Mouse (Mus musculus) liver, postnatal 0 days (tissue): ENCODE measurements around the gene Crx. TPM values are rescaled to one million over a fixed set of nuclear protein-coding genes. Genes with fewer than 3 reads are reported as not detected.

Experiments
- ATAC-seq: fragments of 200-750 bp; cut with Nextera tagmentation; 2 replicates; pipeline ENCODE4 v1.8.0; 2017; ENCODE audit warnings: mild to moderate bottlenecking, moderate library complexity
- DNase-seq: peaks from one replicate; pipeline ENCODE4 v3.0.0-alpha.2; 2016
- H3K27ac ChIP-seq: fragments of 300-500 bp; sonication (generic); 2 replicates; pipeline ENCODE4 v1.5.1; 2014; ENCODE audit warnings: antibody characterized with exemption, moderate library complexity, mild to moderate bottlenecking, low read depth
- H3K27me3 ChIP-seq: fragments of 300-500 bp; sonication (generic); 2 replicates; pipeline ENCODE4 v1.6.1; 2014; ENCODE audit warnings: low read length, control low read depth, mixed read lengths; ENCODE audit not compliant: insufficient read depth
- H3K36me3 ChIP-seq: fragments of 300-500 bp; sonication (generic); replicated peaks from 2 replicates; pipeline ENCODE4 v1.6.1; 2014; ENCODE audit warnings: mild to moderate bottlenecking, control low read depth, low read length, moderate library complexity, mixed read lengths; ENCODE audit not compliant: insufficient read depth
- H3K4me1 ChIP-seq: fragments of 300-500 bp; sonication (generic); 2 replicates; pipeline ENCODE4 v1.6.1; 2014; ENCODE audit warnings: antibody characterized with exemption, mild to moderate bottlenecking, control low read depth; ENCODE audit not compliant: insufficient read depth
- H3K4me2 ChIP-seq: fragments of 300-500 bp; sonication (generic); 2 replicates; pipeline ENCODE4 v1.6.1; 2014; ENCODE audit warnings: low read depth, mild to moderate bottlenecking, low read length, moderate library complexity, mixed read lengths
- H3K4me3 ChIP-seq: fragments of 300-500 bp; sonication (generic); 2 replicates; pipeline ENCODE4 v1.5.1; 2014; ENCODE audit warnings: low read depth, low read length
- H3K9ac ChIP-seq: fragments of 300-500 bp; sonication (generic); replicated peaks from 2 replicates; pipeline ENCODE4 v1.6.1; 2014; ENCODE audit warnings: mild to moderate bottlenecking, moderate library complexity
- H3K9me3 ChIP-seq: fragments of 300-500 bp; sonication (generic); 2 replicates; pipeline ENCODE4 v1.6.1; 2016; ENCODE audit warnings: mild to moderate bottlenecking, control low read depth, low read length, mixed read lengths
- CTCF ChIP-seq: sonication (generic); IDR thresholded peaks from 2 replicates; pipeline ENCODE4 v1.5.1; 2016; ENCODE audit warnings: antibody characterized with exemption, low read depth
- EP300 ChIP-seq: IDR thresholded peaks from 2 replicates; pipeline ENCODE4 v1.6.1; 2016; ENCODE audit warnings: antibody characterized with exemption, low read depth, mild to moderate bottlenecking
- WGBS: fragments of 180-500 bp; shearing (Covaris S2); extraction: QIAGEN DNeasy Blood & Tissue Kit; methylation state at CpG from one replicate; pipeline ENCODE4 v1.1.7; 2014; ENCODE audit not compliant: insufficient replicate concordance; 5-methylcytosine and 5-hydroxymethylcytosine counted together
- polyA plus RNA-seq: library from polyadenylated mRNA; unstranded; fragments of >200 nt; fragmentation: Nextera tagmentation; extraction: Ambion mirVana; gene quantifications from 2 replicates; pipeline ENCODE4 v1.2.1, GENCODE M21; 2015

Gene Crx
- polyA plus RNA-seq, 1 experiment from 2014 or later = not detected

DNA sequence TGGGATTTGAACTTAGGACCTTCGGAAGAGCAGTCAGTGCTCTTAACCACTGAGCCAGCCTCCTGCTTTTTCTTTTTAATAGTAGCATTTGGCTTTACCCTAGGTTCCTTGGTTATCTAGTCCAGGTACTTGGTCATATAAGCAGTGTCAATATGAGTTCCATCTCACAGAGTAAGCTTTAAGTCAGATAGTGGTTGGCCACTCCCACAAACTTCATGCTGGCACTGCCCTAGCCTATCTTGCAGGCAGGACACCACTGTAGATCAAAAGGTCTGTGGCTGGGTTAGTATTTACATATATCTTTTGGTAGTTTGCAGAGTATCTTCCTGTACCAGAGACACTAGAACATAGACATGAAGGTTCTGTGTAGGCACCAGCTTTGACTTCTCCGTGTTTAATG lies 4.4 kb upstream of the Crx start:
- 78% methylated on average over 2 of the region's 2 CpGs for WGBS

DNA sequence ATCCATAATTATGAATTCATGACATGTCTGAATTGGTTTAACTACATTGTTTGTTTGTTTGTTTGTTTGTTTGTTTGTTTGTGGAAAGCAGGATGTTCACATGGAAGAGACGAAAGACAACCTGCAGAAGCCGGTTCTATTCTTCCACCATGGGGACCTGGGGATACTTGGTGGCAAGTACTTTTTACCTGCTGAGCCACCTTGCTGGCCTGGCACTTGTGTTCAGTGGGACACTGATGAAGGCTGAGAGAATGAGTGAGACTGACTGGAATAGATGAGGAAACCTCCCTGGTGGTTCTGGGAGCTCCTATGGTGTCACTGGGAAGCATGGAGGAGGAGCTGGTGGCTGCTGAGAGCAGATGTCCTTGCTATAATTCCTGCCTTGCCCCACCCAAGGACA lies 2.5 kb upstream of the Crx start, which contains the start of gene Crxos:
Gene Crxos, plus strand, starts transcription at position 301 of the 400 bp plus-strand sequence.
- H3K27me3 ChIP-seq = no peaks in the 10 kb centered on the region
- no peak within 1 kb of the TSS for H3K4me3 ChIP-seq
- H3K4me1 ChIP-seq = no peaks in the 10 kb centered on the region
- no peak within 1 kb of the TSS for H3K27ac ChIP-seq
- no peak within 1 kb of the TSS for H3K9ac ChIP-seq
- DNase-seq = no peak
- no peaks in the 10 kb centered on the region for H3K36me3 ChIP-seq
- H3K9me3 ChIP-seq = no peaks in the 10 kb centered on the region
- ATAC-seq = no peak
- WGBS = 78% methylated on average over 2 of the region's 2 CpGs
- TF ChIP-seq EP300 (no peak), CTCF (no peak)
- H3K4me2 ChIP-seq = no peak within 1 kb of the TSS

More for the DNA sequence above, 4.4 kb upstream of the Crx start:
- Histone ChIP-seq H3K4me1 (no peaks in the 10 kb centered on the region), H3K27ac (no peak overlapping the region), H3K4me2 (no peak overlapping the region), H3K9ac (no peak overlapping the region), H3K9me3 (no peaks in the 10 kb centered on the region), H3K36me3 (no peaks in the 10 kb centered on the region), H3K4me3 (no peak overlapping the region), H3K27me3 (no peaks in the 10 kb centered on the region)
- ATAC-seq = no peak
- no peak for TF ChIP-seq CTCF
- no peak for TF ChIP-seq EP300
- DNase-seq = no peak

DNA sequence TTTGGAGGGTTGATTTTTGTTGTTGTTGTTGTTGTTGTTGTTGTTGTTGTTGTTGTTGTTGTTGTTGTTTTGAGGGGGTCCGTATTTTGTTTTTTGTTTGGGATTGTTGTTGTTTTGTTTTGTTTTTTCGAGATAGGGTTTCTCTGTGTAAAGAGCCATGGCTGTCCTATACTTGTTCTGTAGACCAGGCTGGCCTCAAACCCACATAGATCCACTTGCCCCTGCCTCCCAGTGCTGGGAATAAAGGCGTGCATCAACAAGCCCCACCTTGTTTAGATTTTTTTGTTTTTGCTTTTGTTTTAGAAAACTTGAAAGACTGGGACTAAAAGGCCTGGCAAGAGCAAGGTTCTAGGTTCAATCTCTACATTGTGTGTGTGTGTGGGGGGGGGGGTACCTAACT lies 2.1 kb upstream of the Crx start:
- Histone ChIP-seq H3K36me3 (no peaks in the 10 kb centered on the region), H3K4me3 (no peak overlapping the region), H3K9me3 (no peaks in the 10 kb centered on the region), H3K9ac (no peak overlapping the region), H3K27me3 (no peaks in the 10 kb centered on the region), H3K4me2 (no peak overlapping the region), H3K4me1 (no peaks in the 10 kb centered on the region), H3K27ac (no peak overlapping the region)
- DNase-seq (no peak), ATAC-seq (no peak)
- 57% methylated on average over 3 of the region's 3 CpGs for WGBS
- no peak for TF ChIP-seq CTCF
- TF ChIP-seq EP300 = no peak

DNA sequence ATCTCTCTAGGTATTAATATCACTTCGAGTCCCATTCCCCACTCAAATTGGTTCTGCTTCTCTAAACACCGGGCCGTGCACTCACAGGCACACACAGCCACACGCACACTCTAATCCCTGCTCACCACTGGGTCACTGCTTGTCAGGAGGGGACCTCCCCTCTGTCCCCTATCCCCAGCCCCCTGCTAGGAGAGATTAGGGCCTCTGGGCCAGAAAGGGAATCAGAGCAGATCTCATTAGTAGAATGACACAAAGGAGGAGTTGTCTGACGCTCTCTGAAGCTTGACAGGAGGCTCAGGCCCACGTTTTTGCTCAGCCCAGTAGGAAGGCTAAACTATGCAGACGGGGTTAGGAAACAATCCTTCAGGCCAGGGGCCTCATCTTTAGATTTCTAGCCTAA lies 1.6 kb upstream of the Crx start:
- H3K4me1 ChIP-seq = no peaks in the 10 kb centered on the region
- TF ChIP-seq CTCF (no peak), EP300 (no peak)
- no peaks in the 10 kb centered on the region for H3K27me3 ChIP-seq
- 34% methylated on average over 7 of the region's 7 CpGs for WGBS
- ATAC-seq (no peak), DNase-seq (no peak)
- H3K27ac ChIP-seq = no peak overlapping the region
- no peak overlapping the region for H3K4me2 ChIP-seq
- H3K9me3 ChIP-seq = no peaks in the 10 kb centered on the region
- H3K4me3 ChIP-seq = no peak overlapping the region
- no peak overlapping the region for H3K9ac ChIP-seq
- H3K36me3 ChIP-seq = no peaks in the 10 kb centered on the region

DNA sequence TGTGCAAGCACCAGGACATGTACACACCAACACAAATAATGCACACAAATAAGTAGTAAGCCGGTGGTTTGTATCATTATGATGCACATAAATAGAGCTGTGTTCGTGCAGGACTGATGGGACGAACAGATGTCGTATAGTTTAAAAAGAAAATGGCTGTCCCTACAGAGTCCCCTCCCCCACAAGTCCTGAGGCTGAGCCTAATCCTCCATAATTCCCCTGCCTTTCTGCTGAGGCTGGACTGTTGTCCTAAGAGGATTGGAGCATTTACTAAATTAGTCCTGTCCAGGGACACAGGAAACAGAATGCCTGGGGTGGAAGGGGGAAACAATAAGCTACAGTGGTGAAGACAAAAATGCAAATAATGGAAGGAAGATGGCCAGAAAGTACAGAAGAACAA lies 15.7 kb downstream of the Crx start:
- Histone ChIP-seq H3K27me3 (no peaks in the 10 kb centered on the region), H3K4me1 (no peaks in the 10 kb centered on the region), H3K27ac (no peak overlapping the region), H3K9ac (no peak overlapping the region), H3K36me3 (no peaks in the 10 kb centered on the region), H3K9me3 (no peaks in the 10 kb centered on the region), H3K4me2 (no peak overlapping the region), H3K4me3 (no peak overlapping the region)
- DNase-seq (no peak), ATAC-seq (no peak)
- WGBS = 67% methylated on average over 4 of the region's 4 CpGs
- TF ChIP-seq EP300 (no peak), CTCF (no peak)

DNA sequence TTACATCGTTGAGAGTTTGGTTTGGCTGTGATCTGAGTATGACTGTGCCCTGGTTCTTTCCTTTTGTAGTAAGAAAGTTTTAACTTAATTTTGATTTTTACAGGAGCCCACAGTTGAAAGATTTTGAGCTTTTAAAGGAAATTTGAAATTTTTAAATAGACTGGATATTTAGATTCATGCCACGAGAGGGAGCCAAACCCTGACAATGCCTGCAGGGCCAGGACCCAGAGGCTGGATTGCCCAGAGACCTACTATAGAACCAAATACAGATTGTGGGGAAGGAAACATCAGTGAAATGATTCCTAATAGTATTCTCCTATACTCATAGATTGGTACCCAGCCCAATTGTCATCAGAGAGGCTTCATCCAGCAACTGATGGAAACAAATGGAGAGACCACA lies 20.1 kb downstream of the Crx start:
- H3K27me3 ChIP-seq = no peaks in the 10 kb centered on the region
- DNase-seq (no peak), ATAC-seq (no peak)
- H3K4me3 ChIP-seq = no peak overlapping the region
- H3K9ac ChIP-seq = no peak overlapping the region
- H3K4me1 ChIP-seq = no peaks in the 10 kb centered on the region
- no peak overlapping the region for H3K27ac ChIP-seq
- 0 out of 2 replicates have a peak, but pooled peaks have one; percentile 6 for TF ChIP-seq CTCF
- no peak for TF ChIP-seq EP300
- no peaks in the 10 kb centered on the region for H3K36me3 ChIP-seq
- no peaks in the 10 kb centered on the region for H3K9me3 ChIP-seq
- no peak overlapping the region for H3K4me2 ChIP-seq
- WGBS = 39% methylated on average over 2 of the region's 2 CpGs

DNA sequence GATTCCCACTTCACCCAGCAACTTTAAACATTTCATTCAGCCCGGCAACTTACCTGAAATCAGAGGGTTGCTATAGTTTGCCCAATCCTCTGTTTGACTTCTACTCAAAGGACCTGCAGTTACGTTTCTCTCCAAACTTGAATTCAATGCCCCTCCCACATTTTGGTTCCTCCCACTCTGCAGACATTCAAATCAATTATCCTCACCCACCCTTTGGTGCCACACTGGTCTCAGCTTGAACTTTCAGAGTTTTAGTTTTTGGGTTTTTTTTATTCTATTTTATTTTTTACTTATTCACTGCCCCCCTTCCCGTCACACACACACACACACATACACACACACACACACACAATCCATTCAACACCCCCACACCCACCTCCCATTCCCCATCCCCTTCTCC lies 40.2 kb downstream of the Crx start, which contains the start of gene Obox6:
Gene Obox6, minus strand, starts transcription at position 101 of the 400 bp plus-strand sequence.
- WGBS = 76% methylated on average over 3 of the region's 3 CpGs
- H3K4me3 ChIP-seq = no peak within 1 kb of the TSS
- DNase-seq (no peak), ATAC-seq (no peak)
- H3K36me3 ChIP-seq = no peaks in the 10 kb centered on the region
- H3K4me1 ChIP-seq = no peaks in the 10 kb centered on the region
- H3K27me3 ChIP-seq = no peaks in the 10 kb centered on the region
- 0 out of 2 replicates have a peak, but pooled peaks cover 2% of the 10 kb centered on the region for H3K9me3 ChIP-seq
- no peak for TF ChIP-seq EP300
- no peak for TF ChIP-seq CTCF
- no peak within 1 kb of the TSS for H3K4me2 ChIP-seq
- H3K27ac ChIP-seq = no peak within 1 kb of the TSS
- H3K9ac ChIP-seq = no peak within 1 kb of the TSS

Other genes with a start within 250 kb of the Crx start
- not detected in 2 replicates for gene Obox3, start 240.1 kb downstream of the Crx start, polyA plus RNA-seq
- gene Obox5, start 129.8 kb downstream of the Crx start, polyA plus RNA-seq = not detected in 2 replicates
- not detected in 2 replicates for gene Obox6, start 40.3 kb downstream of the Crx start, polyA plus RNA-seq
- not detected in 2 replicates for gene Crxos, start 2.6 kb upstream of the Crx start, polyA plus RNA-seq
- 158 and 189 TPM in 2 replicates for gene Selenow, start 42.4 kb upstream of the Crx start, polyA plus RNA-seq
- 82.6 and 90.6 TPM in 2 replicates for gene Nop53, start 66.1 kb upstream of the Crx start, polyA plus RNA-seq
- 1.9 and 2.7 TPM in 2 replicates for gene Ehd2, start 87.6 kb upstream of the Crx start, polyA plus RNA-seq
- gene Bicra, start 168.0 kb upstream of the Crx start, polyA plus RNA-seq = 0.95 and 1.0 TPM in 2 replicates
- not detected in 2 replicates for gene Zfp541, start 181.8 kb upstream of the Crx start, polyA plus RNA-seq
- gene Napa, start 218.5 kb upstream of the Crx start, polyA plus RNA-seq = 96.6 and 105 TPM in 2 replicates
- 6.5 and 7.5 TPM in 2 replicates for gene Kptn, start 239.9 kb upstream of the Crx start, polyA plus RNA-seq
- gene Slc8a2, start 249.9 kb upstream of the Crx start, polyA plus RNA-seq = not detected in 2 replicates